Mouse (Mus musculus) midbrain, embryonic 13.5 days (tissue): ENCODE measurements around the gene Gm2035. TPM values are rescaled to one million over a fixed set of nuclear protein-coding genes. Genes with fewer than 3 reads are reported as not detected.
"Not testable (repeated sequence)": the region's sequence is repeated elsewhere in the genome, so short reads cannot be mapped to it uniquely, and the experiment has no call there.

Experiments
- ATAC-seq: fragments of 200-750 bp; cut with Nextera tagmentation; 2 replicates; pipeline ENCODE4 v1.8.0; 2017; ENCODE audit warnings: mild to moderate bottlenecking, moderate TSS enrichment, moderate library complexity
- H3K27ac ChIP-seq: fragments of 300-500 bp; sonication (generic); 2 replicates; pipeline ENCODE4 v1.5.1; 2015; ENCODE audit warnings: inconsistent platforms, mild to moderate bottlenecking, moderate library complexity
- H3K27me3 ChIP-seq: fragments of 300-500 bp; sonication (generic); 2 replicates; pipeline ENCODE4 v1.6.1; 2015; ENCODE audit warnings: mild to moderate bottlenecking, inconsistent platforms
- H3K36me3 ChIP-seq: fragments of 300-500 bp; sonication (generic); 2 replicates; pipeline ENCODE4 v1.6.1; 2015; ENCODE audit warnings: mild to moderate bottlenecking, inconsistent platforms
- H3K4me1 ChIP-seq: fragments of 300-500 bp; sonication (generic); replicated peaks from 2 replicates; pipeline ENCODE4 v1.6.1; 2015; ENCODE audit warnings: inconsistent platforms
- H3K4me2 ChIP-seq: fragments of 300-500 bp; sonication (generic); replicated peaks from 2 replicates; pipeline ENCODE4 v1.6.1; 2015; ENCODE audit warnings: moderate library complexity, mild to moderate bottlenecking, inconsistent platforms
- H3K4me3 ChIP-seq: fragments of 300-500 bp; sonication (generic); replicated peaks from 2 replicates; pipeline ENCODE4 v1.5.1; 2015; ENCODE audit warnings: mild to moderate bottlenecking, inconsistent platforms
- H3K9ac ChIP-seq: fragments of 300-500 bp; sonication (generic); replicated peaks from 2 replicates; pipeline ENCODE4 v1.6.1; 2015; ENCODE audit warnings: mild to moderate bottlenecking, inconsistent platforms
- H3K9me3 ChIP-seq: fragments of 300-500 bp; sonication (generic); 2 replicates; pipeline ENCODE4 v1.6.1; 2016; ENCODE audit warnings: mild to moderate bottlenecking, inconsistent platforms
- WGBS: fragments of 180-500 bp; shearing (Covaris S2); methylation state at CpG from one replicate; pipeline ENCODE4 v1.1.7; 2015; 5-methylcytosine and 5-hydroxymethylcytosine counted together
- polyA plus RNA-seq: library from polyadenylated mRNA; unstranded; fragments of >200 nt; fragmentation: Nextera tagmentation; extraction: Ambion mirVana; gene quantifications from 2 replicates; pipeline ENCODE4 v1.2.1, GENCODE M21; 2015

The Gm2035 gene
- not detected in 2 replicates for polyA plus RNA-seq

- H3K27ac ChIP-seq, H3K9me3 ChIP-seq, H3K4me3 ChIP-seq, H3K4me2 ChIP-seq, H3K4me1 ChIP-seq, ATAC-seq, H3K27me3 ChIP-seq, H3K36me3 ChIP-seq, H3K9ac ChIP-seq: not testable (repeated sequence)
- WGBS: 74% methylated on average over 2 of the region's 2 CpGs
Measured at GRCm38 (mm10) chr12:87919721-87920120, at the start of gene Gm2035. Gene Gm2035 (minus strand): TSS chr12:87919857.

GRCm38 (mm10) chr12:87953780-87954179 lies 34.1 kb upstream of the Gm2035 start, which contains the start of gene Gm2042:
Gene Gm2042 (plus strand): TSS chr12:87954080.
- not testable (repeated sequence) for H3K9me3 ChIP-seq, H3K4me3 ChIP-seq, H3K36me3 ChIP-seq, ATAC-seq, H3K27me3 ChIP-seq, H3K27ac ChIP-seq, H3K4me1 ChIP-seq, H3K4me2 ChIP-seq, H3K9ac ChIP-seq
- 90% methylated on average over 2 of the region's 2 CpGs for WGBS

DNA sequence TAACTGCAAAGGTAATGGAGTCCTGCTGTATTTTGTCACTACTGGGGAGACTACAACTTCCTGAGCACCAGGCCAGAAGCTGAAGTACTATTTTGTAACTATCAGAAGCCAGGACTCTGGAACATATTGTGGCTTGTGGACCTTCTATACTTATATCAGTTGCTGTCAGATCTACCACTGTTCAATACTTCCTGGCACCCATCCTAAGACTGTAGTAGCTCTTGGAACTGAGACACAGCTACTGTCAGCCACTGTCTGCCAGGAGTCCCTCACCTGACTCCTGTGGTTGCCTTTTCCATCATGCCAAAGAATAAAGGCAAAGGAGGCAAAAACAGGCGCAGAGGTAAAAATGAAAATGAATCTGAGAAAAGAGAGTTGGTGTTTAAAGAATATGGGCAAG lies 24.6 kb downstream of the Gm2035 start, which contains the start of gene Gm2022:
Gene Gm2022, plus strand, starts transcription at position 301 of the 400 bp plus-strand sequence.
- not testable (repeated sequence) for H3K4me3 ChIP-seq, H3K27me3 ChIP-seq, H3K36me3 ChIP-seq, H3K9me3 ChIP-seq, H3K4me2 ChIP-seq, H3K27ac ChIP-seq, ATAC-seq, H3K4me1 ChIP-seq, H3K9ac ChIP-seq
- WGBS: 100% methylated on average over 1 of the region's 1 CpGs

DNA sequence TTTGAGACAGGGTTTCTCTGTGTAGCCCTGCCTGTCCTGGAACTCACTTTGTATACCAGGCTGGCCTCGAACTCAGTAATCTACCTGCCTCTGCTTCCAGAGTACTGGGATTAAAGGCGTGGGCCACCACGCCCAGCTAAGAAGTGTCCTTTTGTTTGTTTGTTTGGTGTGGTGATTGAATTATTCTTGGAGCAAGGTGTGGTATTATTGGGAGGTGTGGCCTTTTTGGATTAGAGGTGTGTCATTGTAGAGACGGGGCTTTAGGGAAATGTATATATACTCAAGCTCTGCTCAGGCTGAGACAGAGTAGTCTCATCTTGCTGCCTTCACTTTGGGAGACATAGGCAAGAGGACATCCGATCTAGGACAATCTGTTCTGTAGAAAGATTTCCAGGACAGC lies 45.9 kb downstream of the Gm2035 start, which contains the start of gene Gm2016:
Gene Gm2016, plus strand, starts transcription at position 301 of the 400 bp plus-strand sequence.
- not testable (repeated sequence) for H3K9me3 ChIP-seq, H3K4me1 ChIP-seq, H3K27ac ChIP-seq, H3K4me3 ChIP-seq, H3K27me3 ChIP-seq, ATAC-seq, H3K36me3 ChIP-seq, H3K9ac ChIP-seq, H3K4me2 ChIP-seq
- WGBS: 80% methylated on average over 5 of the region's 5 CpGs

Other genes starting within 250 kb of the Gm2035 start
- not detected in 2 replicates for gene Gm21319, start 144.1 kb downstream of the Gm2035 start, polyA plus RNA-seq
- not detected in 2 replicates for gene Gm21936, start 124.3 kb downstream of the Gm2035 start, polyA plus RNA-seq
- gene BB287469, start 103.3 kb downstream of the Gm2035 start, polyA plus RNA-seq: not detected in 2 replicates
- gene Gm2001, start 77.5 kb downstream of the Gm2035 start, polyA plus RNA-seq: not detected in 2 replicates
- not detected in 2 replicates for gene Gm2016, start 45.8 kb downstream of the Gm2035 start, polyA plus RNA-seq
- not detected in 2 replicates for gene Gm2022, start 24.5 kb downstream of the Gm2035 start, polyA plus RNA-seq
- gene Gm2042, start 34.2 kb upstream of the Gm2035 start, polyA plus RNA-seq: not detected in 2 replicates
- gene Gm2075, start 92.0 kb upstream of the Gm2035 start, polyA plus RNA-seq: not detected in 2 replicates
- gene Gm6803, start 98.9 kb upstream of the Gm2035 start, polyA plus RNA-seq: not detected in 2 replicates
- not detected in 2 replicates for gene Gm2056, start 107.1 kb upstream of the Gm2035 start, polyA plus RNA-seq
- gene Gm16368, start 163.8 kb upstream of the Gm2035 start, polyA plus RNA-seq: not detected in 2 replicates